Mouse (Mus musculus): ENCODE results near the gene Osbpl6.

The Osbpl6 gene

GRCm38 (mm10) chr2:76496749-76497140 lies 90.4 kb downstream of the Osbpl6 start:
- in situ Hi-C loops (cut with MseI, MboI), result no loop called here

GRCm38 (mm10) chr2:76498891-76499290 lies 92.6 kb downstream of the Osbpl6 start:
- in situ Hi-C loops (cut with MseI, MboI), result no loop called here

- in situ Hi-C loops (cut with MseI, MboI), result no loop called here
These were observed 98.0 kb downstream of the Osbpl6 start for GRCm38 (mm10) chr2:76504122-76504839.

GRCm38 (mm10) chr2:76504989-76505388 lies 98.7 kb downstream of the Osbpl6 start:
- in situ Hi-C loops (cut with MseI, MboI), result no loop called here

- in situ Hi-C loops (cut with MseI, MboI), result no loop called here
These were observed 105.0 kb downstream of the Osbpl6 start for GRCm38 (mm10) chr2:76511281-76511721.

- in situ Hi-C loops (cut with MseI, MboI), result no loop called here
These were observed 105.8 kb downstream of the Osbpl6 start for GRCm38 (mm10) chr2:76512133-76512532.

- in situ Hi-C loops (cut with MseI, MboI), result no loop called here
These were observed 106.6 kb downstream of the Osbpl6 start for GRCm38 (mm10) chr2:76512888-76513287.

GRCm38 (mm10) chr2:76513296-76513695 lies 107.0 kb downstream of the Osbpl6 start:
- in situ Hi-C loops (cut with MseI, MboI), result no loop called here

GRCm38 (mm10) chr2:76517471-76517870 lies 111.2 kb downstream of the Osbpl6 start:
- in situ Hi-C loops (cut with MseI, MboI), result no loop called here

GRCm38 (mm10) chr2:76518407-76519063 lies 112.2 kb downstream of the Osbpl6 start:
- in situ Hi-C loops (cut with MseI, MboI), result no loop called here

GRCm38 (mm10) chr2:76521585-76521984 lies 115.3 kb downstream of the Osbpl6 start:
- in situ Hi-C loops (cut with MseI, MboI), result no loop called here

- in situ Hi-C loops (cut with MseI, MboI), result no loop called here
These were observed 118.1 kb downstream of the Osbpl6 start for GRCm38 (mm10) chr2:76524451-76524850.

- in situ Hi-C loops (cut with MseI, MboI), result no loop called here
These were observed 119.3 kb downstream of the Osbpl6 start for GRCm38 (mm10) chr2:76525645-76526044.

- in situ Hi-C loops (cut with MseI, MboI), result no loop called here
These were observed 126.3 kb downstream of the Osbpl6 start for GRCm38 (mm10) chr2:76532490-76533126.

GRCm38 (mm10) chr2:76534932-76535331 lies 128.6 kb downstream of the Osbpl6 start:
- in situ Hi-C loops (cut with MseI, MboI), result no loop called here

GRCm38 (mm10) chr2:76541900-76542299 lies 135.6 kb downstream of the Osbpl6 start:
- in situ Hi-C loops (cut with MseI, MboI), result no loop called here

- in situ Hi-C loops (cut with MseI, MboI), result no loop called here
These were observed 136.6 kb downstream of the Osbpl6 start for GRCm38 (mm10) chr2:76542921-76543320.

GRCm38 (mm10) chr2:76545539-76545938 lies 139.2 kb downstream of the Osbpl6 start:
- in situ Hi-C loops (cut with MseI, MboI), result no loop called here

- in situ Hi-C loops (cut with MseI, MboI), result no loop called here
These were observed 141.9 kb downstream of the Osbpl6 start for GRCm38 (mm10) chr2:76548171-76548570.

GRCm38 (mm10) chr2:76548836-76549235 lies 142.5 kb downstream of the Osbpl6 start:
- in situ Hi-C loops (cut with MseI, MboI), result no loop called here

GRCm38 (mm10) chr2:76549316-76549715 lies 143.0 kb downstream of the Osbpl6 start:
- in situ Hi-C loops (cut with MseI, MboI), result no loop called here

GRCm38 (mm10) chr2:76555852-76556558 lies 149.7 kb downstream of the Osbpl6 start:
- in situ Hi-C loops (cut with MseI, MboI), result no loop called here
